Mouse (Mus musculus) G1E (cell line): ENCODE data around the gene 4930432K21Rik. TPM values are rescaled to one million over a fixed set of nuclear protein-coding genes. Genes with fewer than 3 reads are reported as not detected.

ENCODE experiments used
- ATAC-seq: 2 replicates; pipeline ENCODE4 v1.8.0; 2016; ENCODE audit warnings: mild to moderate bottlenecking; ENCODE audit not compliant: insufficient number of reproducible peaks, poor library complexity, low FRiP score, severe bottlenecking; ENCODE audit errors: extremely low read depth
- DNase-seq: peaks from one replicate; pipeline ENCODE4 v3.0.0; 2012; ENCODE audit warnings: low spot score
- H3K27me3 ChIP-seq: 2 replicates; pipeline ENCODE4 v1.6.1; 2012; ENCODE audit warnings: mild to moderate bottlenecking, low read length, inconsistent platforms; ENCODE audit not compliant: insufficient read depth
- H3K36me3 ChIP-seq: replicated peaks from 2 replicates; pipeline ENCODE3; 2012; ENCODE audit warnings: mild to moderate bottlenecking, inconsistent platforms
- H3K4me1 ChIP-seq: 2 replicates; pipeline ENCODE4 v1.6.1; 2012; ENCODE audit warnings: low read depth, low read length, inconsistent platforms, mixed read lengths; ENCODE audit not compliant: insufficient read depth
- H3K4me3 ChIP-seq: 2 replicates; pipeline ENCODE4 v1.5.1; 2012; ENCODE audit warnings: low read depth, mild to moderate bottlenecking, inconsistent platforms, low read length, moderate library complexity, mixed read lengths
- H3K9me3 ChIP-seq: replicated peaks from 2 replicates; pipeline ENCODE4 v1.6.1; 2012; ENCODE audit warnings: inconsistent platforms
- CTCF ChIP-seq: IDR thresholded peaks from 2 replicates; pipeline ENCODE4 v1.5.1; 2012; ENCODE audit warnings: low read depth, low read length, inconsistent platforms, mixed read lengths
- GATA1 ChIP-seq: IDR thresholded peaks from 2 replicates; pipeline ENCODE4 v1.6.1; 2012; ENCODE audit warnings: borderline replicate concordance, low read length, inconsistent platforms, mixed read lengths
- GATA2 ChIP-seq: IDR thresholded peaks from 2 replicates; pipeline ENCODE4 v1.6.1; 2012; ENCODE audit warnings: low read depth, low read length, inconsistent platforms, borderline replicate concordance
- POLR2AphosphoS5 ChIP-seq: IDR thresholded peaks from 2 replicates; pipeline ENCODE4 v1.6.1; 2012; ENCODE audit warnings: low read depth, low read length, inconsistent platforms; ENCODE audit not compliant: insufficient replicate concordance
- TAL1 ChIP-seq: conservative IDR thresholded peaks from 2 replicates; pipeline ENCODE4 v1.6.1; 2012; ENCODE audit warnings: low read depth, low read length, inconsistent platforms, mixed read lengths
- polyA plus RNA-seq: library from polyadenylated mRNA; stranded (reverse); fragments of >175 nt; gene quantifications from 2 replicates; pipeline ENCODE4 v1.2.3, GENCODE M21; 2012
- total RNA-seq, 2 experiments: library from RNA; stranded (forward) in 1 of 2; stranded (reverse) in 1 of 2; fragments of 200-1000 nt in 1 of 2; fragments of >200 nt in 1 of 2; fragmentation: Nextera tagmentation in 1 of 2; gene quantifications; 2 replicates each; pipeline ENCODE4 v1.2.3; 2014 to 2017

The 4930432K21Rik gene
- total and polyA plus RNA-seq, 3 experiments: 0.08 to 0.55 TPM; not detected in 1

GRCm38 (mm10) chr8:84208381-84209380 lies 60.9 kb downstream of the 4930432K21Rik start:
- no peaks in the 10 kb centered on the region for H3K9me3 ChIP-seq
- H3K4me1 ChIP-seq: peaks cover 71% of the 10 kb centered on the region
- DNase-seq: no peak
- H3K27me3 ChIP-seq: no peaks in the 10 kb centered on the region
- H3K4me3 ChIP-seq: peak overlapping the region; percentile 49; the same call in 1 of the 2 replicates
- H3K36me3 ChIP-seq: peaks cover 92% of the 10 kb centered on the region
- TF ChIP-seq GATA2 (no peak), GATA1 (no peak), CTCF (no peak), TAL1 (no peak)
- no peak for ATAC-seq

GRCm38 (mm10) chr8:84210167-84210791 lies 62.5 kb downstream of the 4930432K21Rik start:
- DNase-seq (peak; percentile 58), ATAC-seq (no peak)
- Histone ChIP-seq H3K27me3 (no peaks in the 10 kb centered on the region), H3K4me3 (no peak overlapping the region), H3K36me3 (peaks cover 94% of the 10 kb centered on the region), H3K9me3 (no peaks in the 10 kb centered on the region), H3K4me1 (peaks cover 59% of the 10 kb centered on the region)
- TF ChIP-seq GATA2: no peak
- peak; percentile 88 for TF ChIP-seq CTCF

GRCm38 (mm10) chr8:84211202-84211601 lies 63.4 kb downstream of the 4930432K21Rik start:
- H3K27me3 ChIP-seq: no peaks in the 10 kb centered on the region
- peaks cover 94% of the 10 kb centered on the region for H3K36me3 ChIP-seq
- H3K4me3 ChIP-seq: no peak overlapping the region
- TF ChIP-seq CTCF: no peak
- TF ChIP-seq POLR2AphosphoS5: no peak
- no peak for TF ChIP-seq TAL1
- no peak for TF ChIP-seq GATA1
- no peak for TF ChIP-seq GATA2
- peaks cover 52% of the 10 kb centered on the region for H3K4me1 ChIP-seq
- ATAC-seq (no peak), DNase-seq (no peak)
- H3K9me3 ChIP-seq: no peaks in the 10 kb centered on the region

GRCm38 (mm10) chr8:84211881-84212563 lies 64.2 kb downstream of the 4930432K21Rik start:
- peaks cover 95% of the 10 kb centered on the region for H3K36me3 ChIP-seq
- no peak for ATAC-seq
- peaks cover 47% of the 10 kb centered on the region for H3K4me1 ChIP-seq
- TF ChIP-seq TAL1 (no peak), POLR2AphosphoS5 (0 out of 2 replicates have a peak, but pooled peaks have one; percentile 25)
- H3K27me3 ChIP-seq: no peaks in the 10 kb centered on the region
- H3K4me3 ChIP-seq: no peak overlapping the region
- DNase-seq: no peak
- H3K9me3 ChIP-seq: no peaks in the 10 kb centered on the region

GRCm38 (mm10) chr8:84213277-84213676 lies 65.5 kb downstream of the 4930432K21Rik start:
- peaks cover 96% of the 10 kb centered on the region for H3K36me3 ChIP-seq
- no peak overlapping the region for H3K4me3 ChIP-seq

GRCm38 (mm10) chr8:84217206-84217605 lies 69.4 kb downstream of the 4930432K21Rik start:
- no peaks in the 10 kb centered on the region for H3K9me3 ChIP-seq
- DNase-seq (no peak), ATAC-seq (no peak)
- no peaks in the 10 kb centered on the region for H3K27me3 ChIP-seq
- TF ChIP-seq CTCF: no peak
- TF ChIP-seq GATA2: no peak
- no peak for TF ChIP-seq GATA1
- no peak for TF ChIP-seq TAL1
- no peak for TF ChIP-seq POLR2AphosphoS5
- peaks cover 89% of the 10 kb centered on the region for H3K36me3 ChIP-seq
- H3K4me3 ChIP-seq: no peak overlapping the region
- peaks cover 22% of the 10 kb centered on the region for H3K4me1 ChIP-seq

More at GRCm38 (mm10) chr8:84213277-84213676, 65.5 kb downstream of the 4930432K21Rik start:
- peaks cover 34% of the 10 kb centered on the region for H3K4me1 ChIP-seq
- ATAC-seq (no peak), DNase-seq (no peak)
- TF ChIP-seq GATA1: no peak
- no peak for TF ChIP-seq CTCF
- TF ChIP-seq TAL1: no peak
- no peaks in the 10 kb centered on the region for H3K9me3 ChIP-seq
- H3K27me3 ChIP-seq: no peaks in the 10 kb centered on the region
